Mouse (Mus musculus): ENCODE results near the gene Ncr1.
"Not testable (repeated sequence)": the region's sequence is repeated elsewhere in the genome, so short reads cannot be mapped to it uniquely, and the experiment has no call there.

- TF ChIP-seq POLR2A (IDR thresholded peaks at IDR 0.05; ENCODE audit: low read depth, low read length); CTCF (conservative IDR thresholded peaks at IDR 0.05; ENCODE audit: insufficient read depth, insufficient read length, low read depth, low read length): not testable (repeated sequence)
Observed at GRCm38 (mm10) chr7:4313531-4313930, 24.0 kb upstream of the Ncr1 start.
